Comparison of ENCODE assay signal across 8 mouse cellular contexts in genomic region chr17:43869677-43870076, GRCm38 (mm10).
A peak's percentile ranks its signal among the peaks of the same experiment; 100 is the strongest.
DNase-seq lines count a peak whose midpoint lies in the region; TF ChIP-seq lines count a peak whose summit lies in the region.
"Had no signal": no experiment of that assay in that cellular context is flagged by ENCODE, and none has a peak within 500 bp of the region (broad histone marks: within the 10 kb centered on the region; RNA-seq: fewer than 3 reads in every experiment).

No protein-coding gene starts in this region.

- H3K4me3 ChIP-seq in MEL (ENCODE audit: control insufficient read depth in 1 of 2, insufficient read depth in 1 of 2, low read depth in 2 of 2, low read length in 2 of 2), result no peak overlapping the region
- H3K4me3 ChIP-seq: liver, embryonic 15.5 days had no signal

- peak; percentile 37 for DNase-seq in MEL (ENCODE audit: low read depth, low spot score)
- peak; percentile 88 for DNase-seq in adrenal gland, postnatal 10 days
- peak; percentile 64 for DNase-seq in embryo, embryonic 11 days
- peak; percentile 90 for DNase-seq in heart, postnatal 4 days
- DNase-seq in left cerebral cortex, postnatal 10 days (ENCODE audit: extremely low spot score in 1 of 2, low spot score in 2 of 2), result peak; percentile 73 to 80
- DNase-seq in neural tube, embryonic 10.5 days (ENCODE audit: extremely low spot score, low spot score), result peak; percentile 75
- DNase-seq in testis, postnatal 10 days (ENCODE audit: low spot score), result peak; percentile 90

- H3K9ac ChIP-seq in MEL (ENCODE audit: control insufficient read depth, low read depth, low read length, poor library complexity, severe bottlenecking), result no peak overlapping the region
- H3K9ac ChIP-seq: liver, embryonic 15.5 days had no signal

- H3K4me1 ChIP-seq in MEL (ENCODE audit: control insufficient read depth in 1 of 2, insufficient read depth in 2 of 2, low read length in 2 of 2), result no peaks in the 10 kb centered on the region
- H3K4me1 ChIP-seq: liver, embryonic 15.5 days had no signal

- intact Hi-C loops in left cerebral cortex, postnatal 10 days (cut with DNase I), result loop anchor here (1.0 to 10.0 kb wide), 3 partner anchors 67 to 355 kb away; partner anchors contain the start of gene Rcan2

- no peaks in the 10 kb centered on the region for H3K36me3 ChIP-seq in MEL (ENCODE audit: control insufficient read depth in 1 of 2, insufficient read depth in 2 of 2, low read length in 2 of 2)
- H3K36me3 ChIP-seq: liver, embryonic 15.5 days had no signal

- peak; percentile 70 to 89 (median 78) for TF ChIP-seq CTCF in MEL (IDR thresholded peaks at IDR 0.05 in 2 of 3, conservative IDR thresholded peaks at IDR 0.05 in 1 of 3; ENCODE audit: control insufficient read depth in 1 of 3, insufficient read depth in 1 of 3, low read depth in 2 of 3, low read length in 3 of 3, poor library complexity in 1 of 3, severe bottlenecking in 1 of 3)

- no peak overlapping the region for H3K27ac ChIP-seq in MEL (ENCODE audit: control insufficient read depth, low read depth, low read length)
- H3K27ac ChIP-seq: liver, embryonic 15.5 days had no signal

- TF ChIP-seq POLR2A in MEL (IDR thresholded peaks at IDR 0.05; ENCODE audit: control insufficient read depth in 1 of 2, insufficient read depth in 1 of 2, low read depth in 1 of 2, low read length in 2 of 2, poor library complexity in 1 of 2), result no peak

- no peaks in the 10 kb centered on the region for H3K27me3 ChIP-seq in MEL (ENCODE audit: control insufficient read depth in 1 of 2, insufficient read depth in 2 of 2, low read length in 2 of 2)
- H3K27me3 ChIP-seq: liver, embryonic 15.5 days had no signal

- no peak for TF ChIP-seq EP300 in MEL (IDR thresholded peaks at IDR 0.05; ENCODE audit: low read depth in 1 of 2, low read length in 2 of 2)

- TF ChIP-seq RAD21 in MEL (IDR thresholded peaks at IDR 0.05; ENCODE audit: low read depth, low read length), result peak; percentile 56

- no peaks in the 10 kb centered on the region for H3K79me2 ChIP-seq in MEL (ENCODE audit: control insufficient read depth, insufficient read depth, low read length, poor library complexity)

- H3K9me3 ChIP-seq in MEL (replicated peaks; ENCODE audit: insufficient read depth, low read length), result no peaks in the 10 kb centered on the region
- H3K9me3 ChIP-seq: liver, embryonic 15.5 days had no signal

TF ChIP-seq in MEL, 35 proteins besides CTCF, POLR2A, EP300 and RAD21:
- TF ChIP-seq TBP (IDR thresholded peaks at IDR 0.05; ENCODE audit: low read depth, low read length), result no peak
- peak; percentile 66 for TF ChIP-seq SMC3 (IDR thresholded peaks at IDR 0.05; ENCODE audit: low read depth, low read length)
- TF ChIP-seq ZC3H11A (IDR thresholded peaks at IDR 0.05; ENCODE audit: low read depth, low read length), result peak; percentile 35; the same call in 1 of the 2 replicates

Comparison
In these comparisons a context has a peak if more than half of its experiments do, and no peak if none do; other contexts are left out.
1. DNase-seq: peak in every context shown above with its lines; median percentile 90 in heart, postnatal 4 days; 90 in testis, postnatal 10 days; 88 in adrenal gland, postnatal 10 days; 76 in left cerebral cortex, postnatal 10 days; 75 in neural tube, embryonic 10.5 days; 64 in embryo, embryonic 11 days; 37 in MEL.